Mouse (Mus musculus): Measurements from ENCODE around the gene Prcc. TPM values are rescaled to one million over a fixed set of nuclear protein-coding genes. Genes with fewer than 3 reads are reported as not detected.

Gene Prcc
- 10 to 100 TPM; 49.2 to 57.4 TPM for total RNA-seq (2021)
- long read RNA-seq, experiment 1, partial matches to known transcripts = 8 of 11 reads
- long read RNA-seq, experiment 1, other reads (novel, unspliced or antisense) = 0 of 11 reads
- long read RNA-seq, experiment 2, transcript Prcc-201 (7 exons, 2,099 nt) = major isoform, 7 of 7 reads
- long read RNA-seq, experiment 2, partial matches to known transcripts = 0 of 7 reads
- long read RNA-seq, experiment 2, other reads (novel, unspliced or antisense) = 0 of 7 reads

GRCm38 (mm10) chr3:87885281-87886003 lies at the start of gene Prcc:
Prcc (minus strand) TSS chr3:87885608.
- peak; percentile 90 to 91 for DNase-seq

- DNase-seq = no peak
Measured at GRCm38 (mm10) chr3:87935201-87935600, 49.8 kb upstream of the Prcc start.

- no peak for DNase-seq
Measured at GRCm38 (mm10) chr3:87934501-87934900, 49.1 kb upstream of the Prcc start.

GRCm38 (mm10) chr3:87934026-87934425 lies 48.6 kb upstream of the Prcc start:
- no peak for DNase-seq

- DNase-seq = peak; percentile 97 to 99
Measured at GRCm38 (mm10) chr3:87930078-87930795, 44.8 kb upstream of the Prcc start, which contains the start of the genes Isg20l2 and Rrnad1. Isg20l2 (plus strand) TSS chr3:87930314. Rrnad1 (minus strand) TSS chr3:87930717.

- no peak for DNase-seq
Measured at GRCm38 (mm10) chr3:87929341-87930077, 44.1 kb upstream of the Prcc start.

- DNase-seq = no peak
Measured at GRCm38 (mm10) chr3:87927452-87927851, 42.0 kb upstream of the Prcc start.

- peak; percentile 54 to 65 for DNase-seq
Measured at GRCm38 (mm10) chr3:87924996-87925395, 39.6 kb upstream of the Prcc start.

- DNase-seq = no peak
Measured at GRCm38 (mm10) chr3:87920270-87920943, 35.0 kb upstream of the Prcc start.

- DNase-seq = peak; percentile 73 to 81
Measured at GRCm38 (mm10) chr3:87919336-87920108, 34.1 kb upstream of the Prcc start, which contains the start of gene Mrpl24. Mrpl24 (plus strand) TSS chr3:87919506.

GRCm38 (mm10) chr3:87918551-87918950 lies 33.1 kb upstream of the Prcc start:
- no peak for DNase-seq

GRCm38 (mm10) chr3:87916990-87917389 lies 31.6 kb upstream of the Prcc start:
- no peak for DNase-seq

GRCm38 (mm10) chr3:87913891-87914290 lies 28.5 kb upstream of the Prcc start:
- DNase-seq = no peak

- DNase-seq = no peak
Measured at GRCm38 (mm10) chr3:87913491-87913890, 28.1 kb upstream of the Prcc start.

GRCm38 (mm10) chr3:87910573-87911141 lies 25.2 kb upstream of the Prcc start:
- peak; percentile 82 to 92 for DNase-seq

- DNase-seq = no peak
Measured at GRCm38 (mm10) chr3:87909874-87910273, 24.5 kb upstream of the Prcc start.

GRCm38 (mm10) chr3:87909381-87909780 lies 24.0 kb upstream of the Prcc start:
- DNase-seq = no peak

- DNase-seq = no peak
Measured at GRCm38 (mm10) chr3:87907906-87908305, 22.5 kb upstream of the Prcc start.

- DNase-seq = peak; percentile 44 to 55
Measured at GRCm38 (mm10) chr3:87906981-87907857, 21.8 kb upstream of the Prcc start.

Data from adrenal gland, postnatal 36 days (tissue).